Mouse (Mus musculus): ENCODE results near the gene Gmppb.
"Not testable (repeated sequence)": the region's sequence is repeated elsewhere in the genome, so short reads cannot be mapped to it uniquely, and the experiment has no call there.

Gmppb gene

DNA sequence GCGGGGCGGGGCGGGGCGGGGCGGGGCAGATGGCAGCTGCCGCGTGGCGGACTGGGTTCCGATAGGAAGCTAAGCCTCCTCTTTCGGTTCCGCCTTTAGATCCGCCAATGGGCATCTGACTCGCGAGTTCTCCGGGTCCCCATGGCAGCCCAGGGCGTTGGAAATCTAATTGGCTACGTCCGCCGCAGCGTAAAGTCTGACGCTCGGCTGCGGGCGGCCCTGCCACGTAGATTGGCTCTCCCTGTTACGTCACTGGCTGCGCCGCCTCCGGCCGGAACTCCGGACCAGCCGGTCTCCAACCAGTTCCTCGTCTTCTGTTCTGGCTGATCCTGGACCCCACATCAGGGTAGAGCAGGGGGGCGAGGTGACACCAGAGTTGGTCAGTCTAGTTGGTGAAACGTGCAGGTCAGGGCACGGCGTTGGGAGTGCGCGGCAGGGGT is at the start of gene Gmppb:
Gene Gmppb, plus strand, starts transcription at position 227 of the 440 bp plus-strand sequence.
- DNase-seq (ENCODE audit: low read depth) = peak; percentile 95

DNA sequence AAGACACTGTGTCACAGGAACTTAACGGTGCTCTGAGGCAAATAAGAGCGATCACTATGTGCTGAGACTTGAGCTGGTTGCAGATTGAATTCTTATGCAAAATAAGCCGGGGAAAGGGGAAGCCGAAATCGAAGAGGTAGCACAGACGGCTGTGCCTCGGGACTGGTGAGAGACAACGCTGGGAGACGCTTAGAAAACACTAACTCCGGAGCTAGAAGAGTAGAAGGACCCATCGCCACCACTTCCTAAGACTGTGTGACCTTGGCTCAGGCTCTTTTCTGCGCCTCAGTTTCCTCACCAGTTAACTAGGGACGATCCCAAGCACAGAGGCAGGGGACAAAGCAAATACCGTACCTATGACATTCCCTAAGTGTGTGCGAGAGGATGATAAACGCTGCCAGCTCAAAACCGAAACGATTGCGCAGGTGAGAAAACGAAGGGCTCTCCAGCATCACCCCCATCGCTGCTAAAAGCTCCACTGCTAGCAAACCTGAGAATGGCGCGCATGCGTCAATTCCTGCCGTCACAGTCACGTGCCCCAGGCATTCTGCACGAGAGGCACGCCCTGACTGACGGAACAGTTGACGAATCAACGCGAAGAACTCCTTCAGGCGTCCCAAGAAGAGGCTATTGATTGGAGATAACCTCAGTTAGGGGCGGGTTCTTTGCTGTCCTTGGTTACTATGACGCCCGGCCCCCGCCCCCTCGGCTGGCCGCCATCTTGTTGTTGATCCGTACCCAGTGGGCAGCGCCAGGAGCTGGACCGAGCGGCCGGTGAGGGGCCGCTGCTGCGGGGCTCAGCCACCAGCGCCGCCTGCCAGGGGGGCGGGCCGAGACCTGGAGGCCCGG is 46.9 kb upstream of the Gmppb start, which contains the start of gene Ip6k1:
Gene Ip6k1, plus strand, starts transcription at position 580 of the 849 bp plus-strand sequence.
- DNase-seq (ENCODE audit: low read depth) = peak; percentile 100

DNA sequence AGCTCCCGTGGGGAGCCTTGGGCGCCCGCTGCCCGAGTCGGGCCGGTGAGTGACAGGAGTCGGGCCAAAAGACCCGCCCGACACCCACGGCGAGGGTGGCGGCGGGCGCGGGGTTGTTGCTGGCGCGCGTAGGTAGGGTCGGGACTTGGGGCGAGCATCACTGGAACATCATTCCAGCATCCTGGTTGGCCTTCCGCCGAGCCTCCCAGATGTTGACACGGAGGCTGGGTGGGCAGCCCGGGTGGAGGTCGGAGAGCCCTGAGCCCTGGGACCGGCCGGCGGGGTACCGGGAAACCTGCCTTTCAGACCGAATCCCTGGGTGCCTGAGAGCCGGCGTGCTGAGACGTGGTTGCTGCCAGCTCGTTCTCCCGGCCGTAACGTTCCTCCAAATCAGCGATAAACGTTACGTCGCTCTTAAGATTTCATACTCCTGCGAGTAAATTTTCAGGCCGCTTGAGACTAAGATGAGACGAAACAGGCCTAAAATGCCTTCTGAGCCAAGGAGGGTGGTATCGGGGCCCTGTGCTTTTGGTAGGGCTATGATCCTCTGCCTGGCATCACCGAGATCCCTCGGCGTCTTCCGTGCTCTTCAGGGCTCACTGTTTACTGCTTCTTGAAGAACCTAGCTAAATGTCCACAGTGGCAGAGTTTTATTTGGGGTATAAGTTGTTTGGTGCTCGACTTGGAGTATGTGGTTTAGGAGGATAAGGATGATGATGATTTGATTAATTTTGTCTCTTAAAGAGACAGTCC is 46.1 kb upstream of the Gmppb start:
- DNase-seq (ENCODE audit: low read depth) = no peak

DNA sequence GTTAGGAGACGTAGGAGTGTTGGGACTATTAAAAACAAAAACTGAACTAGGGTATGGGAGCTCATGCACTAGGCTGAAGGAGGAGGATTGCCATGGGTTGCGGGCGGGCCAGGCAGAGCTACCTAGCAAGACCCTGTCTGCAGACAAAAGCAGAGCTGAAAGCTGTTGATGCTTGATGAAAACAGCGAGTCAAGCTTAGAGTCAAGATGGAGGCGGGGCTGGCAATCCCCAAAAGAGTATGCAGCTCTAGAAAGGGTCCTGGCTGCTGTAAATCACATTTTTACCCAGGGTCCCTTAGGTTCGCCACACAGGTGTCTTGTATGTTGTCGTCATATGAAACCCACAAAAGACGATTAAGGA is 45.5 kb upstream of the Gmppb start:
- DNase-seq (ENCODE audit: low read depth) = no peak

DNA sequence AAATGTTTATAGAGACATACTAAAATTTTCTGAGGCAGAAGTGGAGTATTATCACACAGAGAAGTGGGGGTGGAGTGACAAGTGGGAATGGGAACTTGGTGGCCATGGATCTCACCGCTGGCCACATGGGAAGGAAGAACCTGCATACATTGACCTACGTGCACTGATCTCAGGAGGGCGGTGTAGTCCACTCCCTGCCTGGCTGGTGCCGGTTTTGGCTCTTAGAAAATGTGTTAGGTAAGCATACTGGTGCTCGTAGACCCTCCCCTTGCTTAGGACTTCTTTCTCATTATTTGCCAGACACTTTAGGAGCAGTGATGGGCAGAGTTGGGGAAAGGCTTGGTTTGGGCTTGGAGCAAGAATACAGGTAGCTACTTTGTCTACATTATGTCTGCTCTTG is 41.0 kb upstream of the Gmppb start:
- DNase-seq (ENCODE audit: low read depth) = no peak

DNA sequence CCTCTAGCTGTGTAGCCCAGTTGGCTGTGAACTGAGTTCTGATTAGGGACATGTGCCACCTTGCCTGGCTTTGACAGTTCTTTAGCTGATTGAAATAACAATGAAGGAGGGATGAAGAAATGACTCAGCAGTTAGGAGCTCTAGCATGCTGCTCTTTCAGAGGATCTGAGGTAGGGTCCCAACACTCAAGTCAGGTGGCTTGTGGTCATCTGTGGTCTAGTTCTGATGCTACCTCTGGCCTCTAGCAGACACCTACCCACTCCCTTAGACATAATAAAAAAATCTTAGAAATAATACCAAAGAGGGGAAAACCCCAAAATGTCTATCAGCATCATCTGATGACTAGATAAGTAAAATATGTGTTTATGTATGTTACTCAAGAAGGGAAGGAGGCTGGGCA is 38.7 kb upstream of the Gmppb start:
- DNase-seq (ENCODE audit: low read depth) = no peak

DNA sequence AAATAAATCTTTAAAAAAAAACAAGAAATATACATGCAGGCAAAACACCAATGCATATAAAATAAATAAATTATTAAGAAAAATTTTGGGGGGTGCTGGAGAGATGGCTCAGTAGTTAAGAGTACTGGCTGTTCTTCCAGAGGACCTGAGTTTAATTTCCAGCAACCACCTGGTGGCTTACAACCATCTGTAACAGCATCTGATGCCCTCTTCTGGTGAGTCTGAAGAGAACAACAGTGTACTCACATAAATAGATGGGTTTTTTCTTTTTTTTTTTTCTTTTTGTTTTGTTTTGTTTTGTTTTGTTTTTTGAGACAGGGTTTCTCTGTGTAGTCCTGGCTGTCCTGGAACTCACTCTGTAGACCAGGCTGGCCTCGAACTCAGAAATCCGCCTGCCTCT is 35.5 kb upstream of the Gmppb start:
- DNase-seq (ENCODE audit: low read depth) = not testable (repeated sequence)

DNA sequence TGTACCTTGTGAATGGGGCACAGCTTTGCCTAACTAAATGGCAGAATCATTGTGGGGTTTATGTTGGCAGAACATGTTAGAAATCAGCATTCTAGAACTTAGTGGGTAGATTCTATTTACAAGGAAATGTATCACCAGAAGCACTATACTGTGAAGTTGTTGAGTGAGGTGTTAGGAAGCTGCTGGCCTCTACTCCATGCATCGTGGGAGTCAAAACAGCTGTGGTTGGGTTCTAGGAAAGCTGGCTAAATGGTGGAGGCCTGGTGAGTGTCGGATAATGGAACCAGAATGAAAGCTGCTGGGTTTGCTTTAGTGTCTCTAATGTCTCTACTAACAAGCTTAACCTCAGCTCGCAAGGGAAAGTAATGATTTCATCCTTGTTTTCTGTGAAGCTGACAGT is 31.9 kb upstream of the Gmppb start:
- DNase-seq (ENCODE audit: low read depth) = no peak

DNA sequence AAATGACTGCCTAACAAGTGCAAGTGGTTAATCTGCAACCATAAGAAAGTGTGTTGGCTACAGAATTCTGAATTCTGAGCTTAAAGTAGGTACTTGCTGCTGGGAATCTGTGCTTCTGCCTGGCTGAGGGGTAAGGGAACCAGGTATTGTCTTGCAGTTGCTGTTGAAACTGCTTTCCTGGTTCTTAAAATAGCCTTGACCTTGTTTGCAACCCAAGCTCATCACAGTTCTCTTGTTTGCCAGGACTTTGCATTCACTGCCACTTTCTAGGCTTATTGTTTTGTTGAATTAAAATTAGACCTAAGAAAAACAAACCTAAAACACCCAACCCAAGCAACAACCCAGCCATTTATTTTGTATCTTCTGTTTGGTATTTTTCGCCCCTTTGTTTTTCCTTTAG is 28.3 kb upstream of the Gmppb start:
- no peak for DNase-seq (ENCODE audit: low read depth)

DNA sequence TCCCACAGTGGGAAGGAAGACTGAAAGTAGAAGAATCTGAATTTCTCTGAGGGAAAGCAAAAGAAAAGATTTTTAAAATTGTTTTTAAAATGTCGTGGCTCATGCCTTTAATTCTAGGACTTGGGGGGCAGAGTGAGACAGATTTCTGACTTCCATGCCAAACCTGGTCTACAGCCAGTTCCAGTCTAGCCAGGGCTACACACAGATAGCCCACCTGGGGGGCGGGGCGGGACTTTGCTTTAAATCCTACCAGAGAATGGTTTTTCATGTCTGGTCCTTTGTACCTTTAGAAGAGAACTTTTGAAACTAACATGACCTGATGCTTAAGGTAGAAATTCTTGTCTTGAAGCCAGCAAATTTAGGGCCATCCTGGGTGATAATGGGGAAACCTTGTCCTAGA is 25.8 kb upstream of the Gmppb start:
- no peak for DNase-seq (ENCODE audit: low read depth)

DNA sequence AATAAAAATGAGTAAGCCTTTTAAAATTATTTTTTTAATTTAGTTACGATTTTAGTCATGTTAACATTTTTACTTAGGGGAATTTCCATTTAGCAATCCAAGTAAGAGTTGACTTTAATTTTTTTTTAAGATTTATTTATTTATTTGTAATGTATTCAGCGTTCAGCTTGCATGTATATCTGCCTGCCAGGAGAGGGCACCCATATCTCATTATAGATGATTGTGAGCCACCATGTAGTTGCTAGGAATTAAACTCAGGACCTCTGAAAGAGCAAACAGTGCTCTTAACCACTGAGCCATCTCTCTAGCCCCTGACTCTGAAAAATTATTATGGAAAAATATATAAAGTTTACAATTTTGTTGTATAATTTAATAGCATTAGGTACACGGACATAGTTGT is 22.5 kb upstream of the Gmppb start:
- no peak for DNase-seq (ENCODE audit: low read depth)

DNA sequence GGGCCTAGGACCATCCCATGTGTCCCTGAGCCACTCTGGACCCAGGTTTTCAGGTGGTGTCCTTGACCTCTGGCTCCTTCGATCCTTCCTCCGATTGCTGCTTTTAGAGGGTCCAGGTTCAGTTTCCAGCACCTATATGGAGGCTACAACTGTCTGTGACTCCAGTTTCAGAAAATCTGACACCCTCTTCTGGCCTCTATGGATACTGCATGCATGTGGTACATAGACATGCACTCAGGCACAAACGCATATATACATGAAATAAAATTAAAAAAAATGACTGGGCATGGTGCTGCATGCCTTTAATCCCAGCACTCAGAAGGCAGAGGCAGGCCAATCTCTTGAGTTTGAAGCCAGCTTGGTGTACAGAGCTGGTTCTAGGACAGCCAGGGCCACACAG is 21.2 kb upstream of the Gmppb start:
- DNase-seq (ENCODE audit: low read depth) = no peak

DNA sequence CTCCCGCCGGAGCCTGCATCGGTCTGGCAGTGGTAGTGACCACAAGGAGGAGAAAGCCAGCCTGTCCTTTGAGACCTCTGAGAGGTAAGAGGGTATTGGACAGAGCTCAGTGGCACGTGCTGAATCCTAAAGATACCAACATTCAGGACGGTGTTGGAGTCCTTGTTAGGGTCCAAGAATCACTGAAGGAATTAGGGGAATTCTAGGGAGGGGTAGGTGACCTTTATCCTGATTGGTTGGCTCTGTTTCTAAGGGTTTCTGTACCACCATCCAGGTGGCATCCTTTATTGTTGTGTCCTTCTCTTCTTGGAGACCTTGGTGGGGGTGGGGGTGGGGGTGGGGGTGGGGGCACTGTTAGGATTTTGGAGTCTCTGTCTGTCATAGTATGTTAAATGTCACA is 16.9 kb upstream of the Gmppb start:
- no peak for DNase-seq (ENCODE audit: low read depth)

DNA sequence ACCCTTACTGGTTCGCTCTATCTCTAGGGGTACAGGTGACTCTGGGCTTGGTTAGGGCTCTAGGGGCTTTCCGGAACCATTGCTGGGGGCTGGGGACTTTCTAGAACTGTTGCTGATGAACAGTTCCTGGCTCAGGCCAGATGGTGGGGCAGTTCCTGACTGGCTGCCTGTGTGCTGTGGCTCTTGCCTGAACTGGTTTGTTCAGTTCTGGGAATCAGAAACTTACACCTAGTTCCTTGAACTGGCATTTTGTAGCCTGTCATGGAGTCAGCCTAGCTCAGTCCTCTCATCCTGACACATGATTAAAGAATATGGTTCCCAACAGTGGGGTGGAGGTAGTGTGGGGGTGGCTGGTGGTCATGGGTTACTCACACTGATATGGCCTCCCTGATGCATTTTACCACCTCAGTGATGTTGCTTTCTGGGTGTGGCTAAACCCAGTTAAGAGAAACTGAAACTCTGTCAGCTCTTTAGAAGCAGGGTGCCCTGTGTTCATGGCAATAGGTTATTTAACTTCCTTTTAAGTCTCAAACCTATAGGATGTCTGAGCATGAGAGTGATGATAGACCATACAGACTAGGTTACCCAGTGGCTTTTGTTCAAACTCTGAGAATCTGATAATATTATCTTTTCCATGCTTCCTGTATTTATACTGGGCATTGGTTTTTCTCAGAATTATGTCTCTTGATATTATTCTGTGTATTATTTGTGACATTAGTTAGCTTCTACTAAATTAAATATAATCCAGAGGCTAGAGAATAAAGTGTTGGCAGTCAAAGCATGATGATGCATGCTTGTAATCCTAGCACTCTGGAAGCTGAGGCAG is 13.5 kb upstream of the Gmppb start:
- no peak for DNase-seq (ENCODE audit: low read depth)

DNA sequence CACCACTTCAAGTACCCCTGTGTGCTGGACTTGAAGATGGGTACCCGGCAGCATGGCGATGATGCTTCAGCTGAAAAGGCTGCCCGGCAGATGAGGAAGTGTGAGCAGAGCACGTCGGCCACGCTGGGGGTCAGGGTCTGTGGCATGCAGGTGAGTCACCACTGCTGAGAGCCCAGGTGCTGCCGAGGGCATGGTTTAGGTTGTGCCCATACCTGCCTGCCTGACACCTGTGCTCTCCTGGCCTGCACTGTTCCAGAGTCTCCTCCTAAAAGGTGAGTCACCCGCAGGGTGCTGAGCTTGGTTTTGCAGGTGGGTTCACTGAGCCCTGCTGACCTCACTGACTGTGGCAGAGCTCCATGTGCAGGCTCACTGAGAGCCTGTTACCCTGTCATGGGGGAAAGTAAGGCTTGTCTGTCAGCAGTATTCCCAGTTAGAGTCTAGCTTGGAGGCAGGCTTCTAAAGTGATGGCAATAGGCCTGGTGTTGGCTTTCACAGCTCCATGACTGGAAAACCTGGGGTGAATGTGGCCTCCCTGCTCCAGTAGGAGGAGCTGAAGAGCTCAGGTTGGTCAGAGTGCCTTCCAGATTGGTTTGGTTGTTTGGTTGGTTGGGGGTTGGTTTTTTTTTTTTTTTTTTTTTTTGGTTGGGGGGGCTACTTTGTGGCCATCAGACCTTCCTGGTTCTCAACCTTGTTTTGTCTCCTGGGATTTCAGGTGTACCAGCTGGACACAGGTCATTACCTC is 4.1 kb upstream of the Gmppb start:
- DNase-seq (ENCODE audit: low read depth) = no peak

DNA sequence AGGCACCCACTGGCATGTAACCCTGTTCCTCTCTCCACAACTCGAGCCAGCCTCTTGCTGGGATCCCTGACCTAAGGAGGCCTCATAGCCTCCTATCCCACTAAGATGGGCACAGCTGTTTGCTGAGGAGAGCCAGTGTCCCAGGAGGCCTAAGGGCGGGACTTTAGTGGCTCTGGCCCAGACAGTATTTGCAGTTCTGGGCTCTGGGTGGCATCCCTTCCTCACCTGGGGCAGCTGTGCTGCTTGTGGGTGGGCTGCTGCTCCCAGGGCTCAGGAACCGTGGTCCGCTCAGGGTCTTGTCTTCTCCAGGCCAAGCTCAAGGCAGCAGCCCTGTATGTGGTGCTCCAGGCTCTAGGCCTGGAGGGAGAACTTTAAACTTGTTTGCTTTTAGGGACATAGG is 2.5 kb upstream of the Gmppb start:
- no peak for DNase-seq (ENCODE audit: low read depth)

DNA sequence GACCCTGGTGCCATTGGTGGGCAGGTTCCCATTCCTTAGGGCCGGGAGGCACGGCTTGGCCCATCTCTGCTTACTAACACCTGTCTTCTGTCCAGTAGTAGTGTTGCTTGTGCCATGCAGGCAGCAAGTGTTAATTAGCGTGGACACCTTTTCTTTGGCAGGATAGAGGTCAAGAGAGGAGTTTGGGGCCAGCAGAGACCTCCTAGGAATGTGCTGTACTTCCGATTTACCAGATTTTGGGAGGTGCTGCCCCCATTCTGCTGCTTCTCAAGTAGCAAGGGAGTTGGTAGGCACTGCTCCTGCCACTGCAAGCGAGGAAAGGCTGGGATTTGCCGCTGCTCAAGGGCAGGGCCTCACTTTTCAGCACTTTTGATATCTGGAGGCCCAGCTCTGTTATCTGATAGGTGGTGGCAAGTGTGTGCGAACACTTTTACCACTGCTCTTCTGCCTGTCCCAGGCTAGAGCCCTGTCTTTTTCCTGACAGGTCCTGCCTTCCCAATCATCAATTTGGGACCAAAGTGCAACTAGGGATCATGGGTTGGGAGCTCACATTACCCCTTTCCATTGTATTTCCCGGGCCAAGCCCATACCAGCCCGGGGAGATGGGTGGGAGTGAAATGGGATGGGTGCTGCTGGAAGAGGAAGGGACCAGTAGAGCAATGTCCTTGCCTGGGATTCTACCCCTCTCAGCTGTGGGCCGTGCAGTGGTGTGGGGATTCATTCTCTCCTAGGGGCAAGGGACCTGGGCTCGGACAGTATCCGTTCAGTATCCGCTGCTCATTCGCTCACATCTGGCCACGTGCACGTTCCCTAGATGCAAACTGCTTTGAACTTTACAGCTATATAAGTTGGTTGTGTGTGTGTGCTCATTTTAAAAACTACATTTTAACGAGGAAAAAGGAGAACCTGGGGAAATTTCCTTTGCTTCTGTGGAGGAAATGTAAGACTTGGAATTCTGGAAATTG is 1.2 kb upstream of the Gmppb start:
- no peak for DNase-seq (ENCODE audit: low read depth)

DNA sequence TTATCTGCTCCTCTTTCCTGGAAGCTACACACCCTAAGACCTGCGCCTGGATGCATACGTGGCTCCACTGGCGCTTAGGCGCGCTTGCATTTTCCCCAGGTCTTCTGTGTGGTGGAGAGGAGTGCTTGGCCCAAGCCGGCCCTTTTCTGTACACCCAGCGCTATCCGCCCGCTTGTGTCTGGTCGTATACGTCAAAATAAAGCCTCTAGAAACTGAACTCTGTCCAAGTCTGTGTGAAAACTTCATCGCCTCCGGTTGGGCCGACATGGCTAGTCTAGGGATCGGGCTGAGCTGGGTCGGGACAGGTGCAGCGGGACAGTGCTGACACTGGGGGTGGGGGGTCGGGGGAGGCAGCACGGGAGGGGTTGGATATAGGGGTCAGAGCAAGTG is 481 bp upstream of the Gmppb start:
- DNase-seq (ENCODE audit: low read depth) = no peak

DNA sequence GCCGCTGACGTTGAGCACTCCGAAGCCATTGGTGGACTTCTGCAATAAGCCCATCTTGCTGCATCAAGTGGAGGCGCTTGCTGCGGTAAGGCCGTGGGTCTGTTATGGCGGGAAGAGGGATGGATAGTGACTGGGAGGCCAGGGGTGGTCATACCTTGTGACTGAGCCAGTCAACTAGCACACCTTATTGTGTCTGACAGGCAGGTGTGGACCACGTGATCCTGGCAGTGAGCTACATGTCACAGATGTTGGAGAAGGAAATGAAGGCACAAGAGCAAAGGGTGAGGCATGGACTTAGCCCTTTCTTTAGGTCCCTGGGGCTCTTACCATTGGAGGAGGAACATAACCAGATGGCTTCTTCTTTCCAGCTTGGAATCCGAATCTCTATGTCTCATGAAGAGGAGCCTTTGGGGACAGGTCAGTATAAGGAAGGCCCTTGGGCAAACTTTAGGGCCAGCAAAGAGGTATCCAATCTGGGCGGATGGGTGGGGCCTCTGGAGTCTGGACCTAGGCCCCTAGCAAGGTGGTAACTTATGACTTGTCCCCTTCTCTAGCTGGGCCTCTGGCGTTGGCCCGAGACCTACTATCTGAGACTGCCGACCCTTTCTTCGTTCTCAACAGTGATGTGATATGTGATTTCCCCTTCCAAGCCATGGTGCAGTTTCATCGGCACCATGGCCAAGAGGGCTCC is 664 bp downstream of the Gmppb start:
- DNase-seq (ENCODE audit: low read depth) = no peak
